Mouse (Mus musculus) liver, embryonic 12.5 days (tissue): Measurements from ENCODE around the gene Rpa1. TPM values are rescaled to one million over a fixed set of nuclear protein-coding genes. Genes with fewer than 3 reads are reported as not detected.

Experiments used
- ATAC-seq: fragments of 200-750 bp; cut with Nextera tagmentation; 2 replicates; pipeline ENCODE4 v1.8.0; 2017; ENCODE audit warnings: moderate number of reproducible peaks, mild to moderate bottlenecking, moderate library complexity
- H3K27ac ChIP-seq: fragments of 300-500 bp; sonication (generic); 2 replicates; pipeline ENCODE4 v1.5.1; 2016; ENCODE audit warnings: mild to moderate bottlenecking
- H3K27me3 ChIP-seq: fragments of 300-500 bp; sonication (generic); replicated peaks from 2 replicates; pipeline ENCODE4 v1.6.1; 2016; ENCODE audit warnings: mild to moderate bottlenecking, moderate library complexity
- H3K36me3 ChIP-seq: fragments of 300-500 bp; sonication (generic); 2 replicates; pipeline ENCODE4 v1.6.1; 2016; ENCODE audit warnings: mild to moderate bottlenecking, moderate library complexity
- H3K4me1 ChIP-seq: fragments of 300-500 bp; sonication (generic); 2 replicates; pipeline ENCODE4 v1.6.1; 2016
- H3K4me2 ChIP-seq: fragments of 300-500 bp; sonication (generic); 2 replicates; pipeline ENCODE4 v1.6.1; 2016; ENCODE audit warnings: mild to moderate bottlenecking, moderate library complexity
- H3K4me3 ChIP-seq: fragments of 300-500 bp; sonication (generic); 2 replicates; pipeline ENCODE4 v1.5.1; 2016; ENCODE audit warnings: mild to moderate bottlenecking, moderate library complexity
- H3K9ac ChIP-seq: fragments of 300-500 bp; sonication (generic); 2 replicates; pipeline ENCODE4 v1.6.1; 2016; ENCODE audit warnings: mild to moderate bottlenecking, moderate library complexity
- H3K9me3 ChIP-seq: fragments of 300-500 bp; sonication (generic); replicated peaks from 2 replicates; pipeline ENCODE4 v1.6.1; 2016; ENCODE audit warnings: mild to moderate bottlenecking, moderate library complexity
- WGBS: fragments of 180-500 bp; shearing (Covaris S2); methylation state at CpG from one replicate; pipeline ENCODE4 v1.1.7; 2016; ENCODE audit not compliant: insufficient replicate concordance; 5-methylcytosine and 5-hydroxymethylcytosine counted together
- microRNA-seq: library from miRNA; unstranded; fragments of <30 nt; microRNA quantifications from one replicate; pipeline ENCODE4, GENCODE M21; 2017
- polyA plus RNA-seq: library from polyadenylated mRNA; unstranded; fragments of >200 nt; fragmentation: Nextera tagmentation; extraction: Ambion mirVana; gene quantifications from 2 replicates; pipeline ENCODE4 v1.2.1, GENCODE M21; 2016

The Rpa1 gene
- polyA plus RNA-seq, 1 experiment from 2014 or later, result 143 TPM

GRCm38 (mm10) chr11:75259416-75259815, 88.7 kb downstream of the Rpa1 start:
- 62% methylated on average over 6 of the region's 6 CpGs for WGBS
- Histone ChIP-seq H3K4me1 (peaks cover 40% of the 10 kb centered on the region), H3K9me3 (no peaks in the 10 kb centered on the region), H3K4me3 (no peak overlapping the region), H3K4me2 (no peak overlapping the region), H3K9ac (no peak overlapping the region), H3K27ac (no peak overlapping the region), H3K27me3 (peaks cover 17% of the 10 kb centered on the region; the same call in 1 of the 2 replicates), H3K36me3 (no peaks in the 10 kb centered on the region)
- no peak for ATAC-seq

GRCm38 (mm10) chr11:75257056-75257648, 91.0 kb downstream of the Rpa1 start:
- H3K9ac ChIP-seq, result no peak overlapping the region
- H3K4me3 ChIP-seq, result no peak overlapping the region
- no peaks in the 10 kb centered on the region for H3K36me3 ChIP-seq
- H3K27me3 ChIP-seq, result peaks cover 16% of the 10 kb centered on the region; the same call in 1 of the 2 replicates
- no peak overlapping the region for H3K4me2 ChIP-seq
- no peak overlapping the region for H3K27ac ChIP-seq
- WGBS, result 54% methylated on average over 4 of the region's 4 CpGs
- peaks cover 34% of the 10 kb centered on the region for H3K4me1 ChIP-seq
- no peak for ATAC-seq
- H3K9me3 ChIP-seq, result no peaks in the 10 kb centered on the region

- no peak overlapping the region for H3K4me2 ChIP-seq
- H3K36me3 ChIP-seq, result no peaks in the 10 kb centered on the region
- 46% methylated on average over 5 of the region's 5 CpGs for WGBS
- H3K4me1 ChIP-seq, result peaks cover 18% of the 10 kb centered on the region
- ATAC-seq, result no peak
- H3K27me3 ChIP-seq, result peaks cover 13% of the 10 kb centered on the region; the same call in 1 of the 2 replicates
- no peaks in the 10 kb centered on the region for H3K9me3 ChIP-seq
- H3K9ac ChIP-seq, result no peak overlapping the region
- H3K4me3 ChIP-seq, result no peak overlapping the region
- no peak overlapping the region for H3K27ac ChIP-seq
These were observed 92.8 kb downstream of the Rpa1 start for GRCm38 (mm10) chr11:75255330-75255729.

GRCm38 (mm10) chr11:75254252-75254912, 93.7 kb downstream of the Rpa1 start:
- Histone ChIP-seq H3K27me3 (peaks cover 17% of the 10 kb centered on the region), H3K9me3 (no peaks in the 10 kb centered on the region), H3K36me3 (no peaks in the 10 kb centered on the region), H3K27ac (peak overlapping the region; percentile 53), H3K4me2 (peak overlapping the region; percentile 49), H3K4me1 (peaks cover 20% of the 10 kb centered on the region), H3K4me3 (0 out of 2 replicates have a peak overlapping the region, but pooled peaks have one; percentile 4), H3K9ac (0 out of 2 replicates have a peak overlapping the region, but pooled peaks have one; percentile 5)
- peak; percentile 93 for ATAC-seq
- WGBS, result 45% methylated on average over 13 of the region's 13 CpGs

GRCm38 (mm10) chr11:75251557-75252070, 96.5 kb downstream of the Rpa1 start:
- H3K36me3 ChIP-seq, result no peaks in the 10 kb centered on the region
- H3K4me1 ChIP-seq, result peaks cover 41% of the 10 kb centered on the region
- H3K4me2 ChIP-seq, result no peak overlapping the region
- H3K27ac ChIP-seq, result no peak overlapping the region
- WGBS, result 66% methylated on average over 7 of the region's 7 CpGs
- peaks cover 13% of the 10 kb centered on the region for H3K27me3 ChIP-seq
- no peak for ATAC-seq
- no peak overlapping the region for H3K9ac ChIP-seq
- H3K4me3 ChIP-seq, result no peak overlapping the region
- H3K9me3 ChIP-seq, result no peaks in the 10 kb centered on the region

- ATAC-seq, result no peak
- H3K9me3 ChIP-seq, result no peaks in the 10 kb centered on the region
- no peak overlapping the region for H3K9ac ChIP-seq
- no peaks in the 10 kb centered on the region for H3K36me3 ChIP-seq
- H3K4me2 ChIP-seq, result no peak overlapping the region
- peaks cover 46% of the 10 kb centered on the region for H3K4me1 ChIP-seq
- 72% methylated on average over 4 of the region's 4 CpGs for WGBS
- no peak overlapping the region for H3K27ac ChIP-seq
- H3K4me3 ChIP-seq, result no peak overlapping the region
- peaks cover 13% of the 10 kb centered on the region for H3K27me3 ChIP-seq
These were observed 97.1 kb downstream of the Rpa1 start for GRCm38 (mm10) chr11:75251006-75251512.

- ATAC-seq, result no peak
- H3K9me3 ChIP-seq, result no peaks in the 10 kb centered on the region
- no peaks in the 10 kb centered on the region for H3K36me3 ChIP-seq
- H3K9ac ChIP-seq, result no peak overlapping the region
- peaks cover 13% of the 10 kb centered on the region for H3K27me3 ChIP-seq
- 73% methylated on average over 9 of the region's 9 CpGs for WGBS
- no peak overlapping the region for H3K4me3 ChIP-seq
- H3K27ac ChIP-seq, result no peak overlapping the region
- H3K4me2 ChIP-seq, result no peak overlapping the region
- H3K4me1 ChIP-seq, result peaks cover 49% of the 10 kb centered on the region
These were observed 98.5 kb downstream of the Rpa1 start for GRCm38 (mm10) chr11:75249588-75249987.

Small RNAs within 50 kb of the gene (microRNA-seq; reads per million reads assigned to microRNA genes)
- not detected for gene Gm47300

Other genes starting within 250 kb of the Rpa1 start
- gene Hic1, start 178.8 kb downstream of the Rpa1 start, polyA plus RNA-seq, result 4.6 and 5.8 TPM in 2 replicates
- 17.6 and 17.9 TPM in 2 replicates for gene Ovca2, start 169.5 kb downstream of the Rpa1 start, polyA plus RNA-seq
- 19.7 and 20.5 TPM in 2 replicates for gene Dph1, start 157.1 kb downstream of the Rpa1 start, polyA plus RNA-seq
- gene Rtn4rl1, start 154.5 kb downstream of the Rpa1 start, polyA plus RNA-seq, result 1.2 and 1.3 TPM in 2 replicates
- 6.9 and 8.6 TPM in 2 replicates for gene Smyd4, start 109 bp upstream of the Rpa1 start, polyA plus RNA-seq
- gene Serpinf1, start 74.4 kb upstream of the Rpa1 start, polyA plus RNA-seq, result 158 and 172 TPM in 2 replicates
- 351 and 375 TPM in 2 replicates for gene Serpinf2, start 91.3 kb upstream of the Rpa1 start, polyA plus RNA-seq
- gene Wdr81, start 106.4 kb upstream of the Rpa1 start, polyA plus RNA-seq, result 24.8 and 25.0 TPM in 2 replicates
- 19.6 and 21.4 TPM in 2 replicates for gene Tlcd2, start 113.4 kb upstream of the Rpa1 start, polyA plus RNA-seq
- 46.6 and 47.9 TPM in 2 replicates for gene Prpf8, start 138.5 kb upstream of the Rpa1 start, polyA plus RNA-seq
- gene Rilp, start 161.8 kb upstream of the Rpa1 start, polyA plus RNA-seq, result 0.89 and 1.2 TPM in 2 replicates
- gene Scarf1, start 165.2 kb upstream of the Rpa1 start, polyA plus RNA-seq, result 5.2 TPM in 2 replicates
- 5.9 and 6.3 TPM in 2 replicates for gene Slc43a2, start 183.4 kb upstream of the Rpa1 start, polyA plus RNA-seq
- 65.7 and 69.3 TPM in 2 replicates for gene Pitpna, start 239.8 kb upstream of the Rpa1 start, polyA plus RNA-seq